Mouse (Mus musculus) activated CD4-positive, CD25-positive, alpha-beta regulatory T cell, adult 4 months (primary cell): ENCODE measurements around the gene Hspb7. TPM values are rescaled to one million over a fixed set of nuclear protein-coding genes. Genes with fewer than 3 reads are reported as not detected.

Source experiments
- ATAC-seq: one replicate; pipeline ENCODE4 v1.8.0; 2017
- polyA plus RNA-seq, 2 experiments: library from polyadenylated mRNA; unstranded; fragments of 100-300 nt; shearing (Covaris generic); gene quantifications; one replicate each; pipeline ENCODE4 v1.2.1; 2017

The Hspb7 gene
- polyA plus RNA-seq, 2 experiments from 2014 or later, result not detected

DNA sequence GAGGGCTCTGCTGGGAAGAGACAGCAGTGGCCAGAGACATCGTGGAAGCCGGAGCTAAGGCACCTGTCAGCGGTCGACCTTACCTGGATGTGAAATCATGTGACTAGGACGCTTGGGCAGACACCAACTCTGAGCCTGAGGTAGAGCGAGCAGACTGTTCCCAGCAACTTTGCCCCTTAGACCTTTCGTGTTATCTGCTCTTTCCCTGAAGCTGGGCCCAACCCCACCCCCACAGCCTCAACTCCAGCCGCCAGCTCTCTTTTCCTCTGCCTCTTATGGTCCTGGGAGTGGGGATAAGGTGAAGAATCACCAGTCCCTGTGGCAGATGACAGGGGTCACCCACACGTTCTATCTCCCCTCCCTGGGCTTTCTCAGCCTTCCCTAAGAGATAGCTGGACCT lies 307 bp downstream of the Hspb7 start:
- no peak for ATAC-seq

DNA sequence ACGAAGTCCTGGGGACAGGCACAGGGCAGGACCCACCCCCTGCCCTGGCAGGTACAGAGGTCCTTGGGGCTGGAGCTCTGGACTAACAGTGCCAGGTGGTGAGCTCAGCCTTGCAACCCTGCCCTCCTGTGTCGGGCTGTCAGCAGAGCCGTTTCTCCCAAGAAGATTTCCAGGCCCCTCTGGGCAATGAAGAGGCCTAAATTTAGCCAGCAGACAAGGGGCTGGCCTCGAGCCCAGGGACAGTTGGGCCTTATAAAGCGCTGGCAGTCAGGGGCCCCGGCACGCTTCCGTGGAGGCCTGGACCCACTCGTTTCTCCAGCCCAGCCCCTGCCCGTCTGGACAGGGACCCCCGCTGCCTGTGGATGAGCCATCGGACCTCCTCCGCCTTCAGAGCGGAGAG lies 844 bp downstream of the Hspb7 start:
- ATAC-seq, result no peak

DNA sequence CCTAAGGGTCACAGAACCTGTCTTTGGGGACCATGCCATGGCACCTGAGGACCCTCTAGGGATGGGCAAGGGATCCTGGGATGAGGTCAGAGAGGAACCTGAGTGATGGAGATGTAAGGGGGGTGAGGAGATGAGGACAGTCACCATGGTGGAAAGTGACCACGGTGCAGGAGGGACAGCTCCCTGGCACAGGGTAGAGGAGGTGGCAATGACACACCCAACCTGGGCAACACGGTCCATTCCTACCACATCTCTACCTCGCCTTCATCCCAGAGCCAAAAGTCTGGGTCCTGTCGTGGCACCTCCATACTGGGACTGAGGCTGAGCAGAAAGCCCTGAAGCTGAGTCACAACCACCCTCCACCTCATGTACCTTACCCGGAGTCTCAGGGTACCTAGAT lies 2.3 kb downstream of the Hspb7 start:
- ATAC-seq, result no peak

DNA sequence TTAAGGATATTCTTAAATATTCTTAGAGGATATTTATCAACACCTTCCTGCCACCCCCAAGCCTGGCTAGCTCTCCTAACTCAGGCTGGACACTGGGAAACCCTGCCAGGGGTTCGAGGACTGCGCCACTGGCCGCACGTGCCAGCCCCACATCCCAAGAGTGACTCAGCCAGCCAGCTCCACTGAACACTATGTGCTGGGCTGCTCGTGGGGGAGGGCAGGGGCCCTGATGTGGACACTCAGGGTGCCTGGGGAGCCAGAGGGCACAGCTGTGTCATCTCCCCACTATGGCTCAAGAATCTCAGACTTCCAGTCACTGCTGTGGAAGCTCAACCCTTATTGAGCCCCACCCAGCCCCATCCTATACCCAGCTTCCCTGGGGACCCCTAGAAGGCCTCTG lies 2.7 kb downstream of the Hspb7 start:
- no peak for ATAC-seq

DNA sequence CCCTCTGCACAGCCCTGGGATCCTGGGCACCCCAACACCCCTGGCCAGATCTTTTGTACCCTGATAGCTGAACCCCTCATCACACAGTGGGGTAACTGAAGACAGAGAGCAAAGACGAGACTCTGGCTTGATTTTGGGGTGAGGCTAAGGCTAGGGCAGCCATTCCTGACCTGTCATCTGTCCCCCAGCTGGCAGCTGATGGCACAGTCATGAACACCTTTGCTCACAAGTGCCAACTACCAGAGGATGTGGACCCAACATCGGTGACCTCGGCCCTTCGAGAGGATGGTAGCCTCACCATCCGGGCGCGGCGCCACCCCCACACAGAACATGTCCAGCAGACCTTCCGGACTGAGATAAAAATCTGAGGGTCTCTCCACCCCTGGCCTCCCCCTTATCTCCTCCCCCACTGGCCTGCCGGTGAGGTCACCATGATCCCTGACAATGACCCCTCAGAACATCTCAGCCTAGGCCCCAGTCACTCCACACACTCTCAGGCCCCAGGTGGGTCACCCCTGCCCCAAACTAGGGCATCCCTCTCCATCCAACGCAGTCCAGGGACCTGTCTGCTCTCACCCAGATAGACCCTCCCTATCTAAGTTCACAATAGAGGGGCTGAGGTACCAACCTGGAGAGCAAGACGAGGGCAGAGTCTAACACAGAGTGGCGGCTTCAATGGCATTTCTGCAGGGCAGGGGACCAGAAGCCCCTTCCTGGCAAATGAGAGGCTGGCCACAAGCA lies 3.3 kb downstream of the Hspb7 start:
- ATAC-seq, result no peak

DNA sequence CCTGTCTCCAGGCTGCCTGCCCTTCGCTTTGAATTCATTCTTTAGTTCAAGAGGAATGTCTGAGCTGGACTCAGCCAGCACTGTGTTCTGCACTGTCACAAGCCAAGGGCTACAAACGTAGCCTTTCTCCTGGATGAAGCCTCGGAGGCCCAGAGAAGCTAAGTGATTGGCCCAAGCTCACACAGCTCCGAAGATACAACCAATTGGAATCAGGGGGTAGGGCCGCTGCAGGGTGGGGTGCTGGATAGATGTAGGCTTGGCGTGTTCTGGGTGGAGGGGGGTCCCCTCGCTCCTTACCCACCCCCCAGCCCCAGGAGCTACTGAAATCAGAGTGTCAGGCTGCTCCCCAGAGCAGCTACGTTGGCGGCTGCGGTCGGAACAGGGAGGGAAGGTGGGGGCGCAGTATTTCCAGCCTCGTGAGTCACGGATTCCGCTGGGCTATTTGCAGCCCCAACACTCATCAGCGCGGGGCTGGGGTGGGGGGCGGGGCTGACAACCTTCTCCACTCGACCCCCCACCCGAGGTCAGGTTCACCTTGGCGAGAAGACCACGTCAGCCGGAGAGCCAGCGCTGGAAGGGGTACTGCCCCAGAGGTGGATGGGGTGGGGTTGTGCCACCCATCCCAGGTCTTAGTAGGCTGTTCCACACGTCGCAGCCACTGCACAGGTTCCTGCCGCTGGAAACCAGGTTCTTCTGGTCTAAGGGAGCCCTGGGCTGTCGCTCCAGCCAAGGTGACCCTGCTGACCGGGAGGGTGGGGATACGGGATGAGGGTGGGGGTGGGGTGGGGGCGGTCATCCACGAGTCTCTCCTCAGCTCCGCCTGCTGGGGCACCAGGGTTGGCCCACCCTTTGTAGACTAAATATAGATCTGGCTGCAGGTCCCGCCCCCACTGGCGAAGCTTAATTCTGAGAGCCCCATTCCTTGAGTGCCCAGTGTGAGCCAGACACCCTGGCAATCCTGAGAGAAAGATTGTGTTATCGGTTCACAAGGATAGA lies 5.2 kb downstream of the Hspb7 start:
- peak; percentile 85 for ATAC-seq

DNA sequence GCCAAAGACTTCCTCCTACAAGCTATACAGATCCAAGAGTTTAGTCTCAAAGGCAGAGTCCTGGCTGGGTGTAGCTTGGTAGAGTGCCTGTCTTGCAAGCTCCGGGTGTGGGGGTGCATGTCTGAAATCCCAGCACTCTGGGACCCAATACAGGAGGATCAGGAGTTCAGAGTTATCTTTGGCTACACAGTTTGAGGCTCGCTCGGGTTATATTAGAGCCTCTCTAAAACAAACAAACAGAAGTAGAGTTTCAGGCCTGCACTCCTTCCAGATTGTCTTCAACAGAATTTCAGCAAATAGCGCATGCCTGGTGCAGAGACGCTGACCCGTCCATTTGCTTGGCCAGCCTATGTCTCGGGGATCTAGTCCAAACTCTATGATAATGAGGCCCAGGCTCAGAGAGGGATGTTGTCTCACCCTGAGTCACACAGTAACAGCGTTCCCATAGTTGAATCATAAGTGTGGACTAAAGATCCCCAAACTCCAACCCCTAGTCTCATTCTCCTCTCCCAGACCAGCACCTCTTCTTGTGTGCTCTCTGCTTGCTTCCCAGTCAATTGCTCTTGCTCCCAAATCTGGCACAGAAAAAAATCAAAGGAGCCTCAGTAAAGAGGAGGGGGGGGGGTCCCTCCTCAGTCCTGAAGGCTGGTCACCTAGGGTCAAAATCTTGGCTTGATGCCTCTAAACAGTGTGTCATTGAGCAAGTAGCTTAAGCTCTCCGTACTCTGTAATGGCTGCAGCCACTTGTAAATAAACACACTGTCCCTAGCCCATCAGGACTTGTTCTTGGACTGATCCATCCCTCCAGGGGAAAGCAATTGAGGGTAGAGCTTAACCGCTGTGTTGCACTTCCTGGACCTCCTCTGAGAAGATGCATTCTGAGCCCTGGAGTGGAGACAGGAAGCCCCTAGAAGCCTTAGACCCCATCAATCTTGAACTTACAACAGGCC lies 6.5 kb downstream of the Hspb7 start:
- ATAC-seq, result no peak

DNA sequence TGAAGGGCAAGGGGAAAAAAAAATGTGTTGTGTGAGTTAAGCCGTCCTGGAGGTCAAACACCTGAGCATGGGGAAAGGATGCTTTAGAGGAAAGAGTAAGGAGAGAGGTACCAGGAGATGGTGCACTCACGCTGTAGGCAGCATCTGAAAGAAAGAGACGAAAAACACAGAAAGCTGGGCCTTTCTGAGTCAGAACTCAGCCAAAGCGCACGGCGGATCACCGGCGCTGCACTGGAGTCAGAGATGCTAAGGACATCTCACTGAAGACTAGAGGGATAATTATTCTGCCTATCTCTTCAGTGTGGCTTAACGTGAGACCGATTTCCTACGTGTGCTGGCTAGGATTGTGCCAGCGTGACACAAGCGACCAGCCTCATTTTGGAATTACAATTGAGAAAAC lies 7.3 kb downstream of the Hspb7 start:
- ATAC-seq, result no peak

DNA sequence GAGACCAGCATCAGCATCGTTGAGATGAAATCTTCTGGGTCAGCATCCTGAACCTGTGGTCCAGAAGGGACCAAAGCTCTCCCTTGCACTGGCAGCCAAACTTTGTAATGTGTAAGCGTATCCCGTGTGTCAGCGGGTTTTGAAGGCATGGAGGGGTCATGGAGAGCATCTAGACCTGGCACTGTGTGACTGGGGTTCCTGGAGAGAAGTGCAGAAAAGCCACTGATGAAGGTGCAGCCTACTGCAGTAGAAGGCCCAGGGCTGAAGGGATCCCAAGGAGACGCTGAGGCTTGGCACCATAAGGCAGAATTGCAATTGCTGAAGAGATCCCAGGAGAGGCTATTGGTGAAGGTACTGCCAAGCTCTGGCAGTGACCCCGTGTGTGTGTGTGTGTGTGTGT lies 8.8 kb downstream of the Hspb7 start:
- no peak for ATAC-seq

DNA sequence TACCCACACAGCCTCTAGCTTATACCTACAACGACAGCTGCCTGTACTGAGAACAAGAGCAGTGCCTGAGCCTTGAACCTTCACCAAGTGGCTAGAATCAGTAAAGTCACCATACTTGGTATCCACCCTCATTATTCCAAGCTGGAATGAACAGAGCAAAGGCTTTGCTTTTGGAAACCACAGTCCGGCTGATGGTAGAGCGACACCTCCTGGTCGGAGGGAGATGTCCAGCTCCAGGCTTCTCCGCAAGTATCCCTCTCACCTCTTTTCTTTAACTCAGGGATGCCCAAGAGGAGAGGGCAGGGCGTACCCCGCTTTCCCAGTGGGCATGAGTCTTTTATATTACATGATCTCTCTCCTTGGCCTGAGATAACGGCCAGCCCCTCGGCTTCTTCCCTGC lies 9.3 kb downstream of the Hspb7 start:
- ATAC-seq, result no peak

DNA sequence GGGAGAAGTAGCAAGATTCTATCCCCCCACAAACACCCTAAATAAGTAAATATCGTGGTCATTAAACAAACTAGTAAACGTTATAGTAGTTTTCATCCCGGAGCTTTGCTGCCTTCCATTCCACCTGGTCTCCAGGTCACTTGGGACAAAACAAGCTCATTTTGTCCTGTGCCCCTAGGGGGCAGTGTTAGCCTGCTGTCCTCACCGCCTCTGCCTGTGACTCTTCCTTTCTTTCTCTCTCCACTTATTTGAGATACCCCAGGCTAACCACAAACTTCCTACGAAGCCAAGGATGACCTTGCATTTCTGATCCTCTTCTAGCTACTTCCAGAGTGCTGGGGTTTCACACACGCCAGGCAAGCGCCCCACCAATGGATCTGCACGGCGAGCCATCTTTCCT lies 10.4 kb downstream of the Hspb7 start:
- peak; percentile 57 for ATAC-seq

DNA sequence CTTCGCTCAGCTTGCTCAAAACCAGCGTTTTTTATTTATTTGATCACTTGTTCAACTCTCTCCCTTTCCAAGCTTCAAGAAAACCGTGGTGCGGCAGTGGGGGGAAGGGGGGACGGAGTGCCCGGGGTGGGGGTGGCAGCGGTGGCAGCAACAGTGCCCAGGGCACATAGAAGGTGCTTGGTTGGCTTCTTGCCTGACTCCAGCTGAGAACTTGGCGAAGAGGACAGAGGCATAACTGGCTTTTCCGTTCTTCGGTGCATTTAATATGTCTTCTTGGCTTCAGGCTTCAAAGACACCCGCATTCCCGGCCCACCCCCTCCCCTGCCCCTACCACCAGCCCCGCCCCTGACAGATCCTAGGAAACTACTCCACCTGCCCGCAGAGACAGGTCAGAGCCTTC lies 12.1 kb downstream of the Hspb7 start:
- ATAC-seq, result no peak

DNA sequence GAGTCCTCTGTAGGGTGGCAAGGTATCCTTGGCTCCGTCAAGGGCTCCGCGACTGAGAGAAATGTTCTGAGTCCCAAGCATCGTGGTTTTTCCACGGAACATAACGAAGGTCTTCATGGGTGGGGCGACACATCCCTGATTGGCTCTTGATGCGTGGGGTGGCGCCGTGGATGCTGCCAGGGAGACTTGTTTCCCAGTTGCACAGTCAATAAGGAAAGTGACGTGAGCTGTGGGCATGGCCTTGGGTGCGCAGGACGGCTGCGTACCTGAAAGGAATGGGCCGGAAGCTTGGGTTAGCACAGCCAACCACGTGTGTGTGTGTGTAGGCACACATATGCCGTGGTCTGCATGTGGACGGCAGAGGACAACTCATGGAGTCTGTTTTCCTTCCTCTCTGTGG lies 12.6 kb downstream of the Hspb7 start:
- no peak for ATAC-seq

DNA sequence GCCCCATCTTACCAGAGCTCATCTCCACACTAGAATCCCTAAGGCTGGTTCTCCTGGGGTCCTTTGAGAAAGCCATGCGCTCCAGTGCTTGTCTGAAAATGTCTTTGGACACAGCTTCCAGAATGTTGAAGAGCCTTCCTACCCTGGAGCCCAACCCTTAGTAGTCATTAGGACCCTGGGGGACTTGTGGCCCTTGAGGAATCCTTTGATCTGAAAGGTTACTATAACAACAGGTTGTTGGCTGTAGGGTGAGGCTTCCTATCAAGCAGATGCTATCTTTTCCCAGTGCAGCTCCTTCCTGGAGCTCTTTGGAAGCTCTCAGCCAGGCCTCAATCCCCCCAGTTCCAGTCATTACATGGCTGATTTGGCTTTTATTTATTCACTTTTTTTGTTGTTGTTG lies 15.4 kb downstream of the Hspb7 start, which contains the start of gene Srarp:
Gene Srarp, minus strand, starts transcription at position 132 of the 400 bp plus-strand sequence.
- ATAC-seq, result no peak

DNA sequence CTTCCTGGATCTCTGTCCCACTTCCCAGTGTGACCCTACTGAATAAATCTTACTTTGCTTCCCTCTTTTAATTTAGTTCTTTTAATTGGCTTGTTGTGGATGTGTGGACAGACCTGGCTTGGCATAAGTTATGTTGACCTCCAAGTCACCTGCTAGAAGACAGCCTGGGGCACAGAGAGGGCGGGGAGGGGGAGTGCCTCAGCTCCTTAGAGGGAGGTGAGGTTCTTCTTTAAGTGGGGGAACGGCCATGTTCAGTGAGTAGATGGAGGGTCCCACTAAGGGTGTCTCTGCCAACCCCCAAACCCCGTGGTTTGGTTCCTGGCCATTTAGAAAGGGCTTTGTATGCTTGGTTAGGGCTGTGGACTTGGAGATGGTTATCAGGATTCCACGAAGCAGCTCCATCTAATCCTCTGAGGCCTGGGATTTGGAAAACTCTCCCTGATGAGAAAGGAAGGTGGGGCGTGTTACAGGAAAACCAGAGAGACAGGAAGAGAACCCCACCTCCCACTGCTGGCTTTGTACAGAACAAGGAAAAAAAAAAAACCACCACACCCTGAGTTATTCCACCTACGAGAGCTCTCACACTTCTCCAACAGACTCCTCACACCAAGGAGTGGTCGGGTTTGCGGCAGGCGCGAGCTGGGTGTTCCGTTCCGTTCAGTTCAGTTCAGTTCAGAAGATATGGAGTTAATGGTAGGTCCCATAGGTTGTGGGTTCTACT lies 18.7 kb downstream of the Hspb7 start:
- no peak for ATAC-seq

DNA sequence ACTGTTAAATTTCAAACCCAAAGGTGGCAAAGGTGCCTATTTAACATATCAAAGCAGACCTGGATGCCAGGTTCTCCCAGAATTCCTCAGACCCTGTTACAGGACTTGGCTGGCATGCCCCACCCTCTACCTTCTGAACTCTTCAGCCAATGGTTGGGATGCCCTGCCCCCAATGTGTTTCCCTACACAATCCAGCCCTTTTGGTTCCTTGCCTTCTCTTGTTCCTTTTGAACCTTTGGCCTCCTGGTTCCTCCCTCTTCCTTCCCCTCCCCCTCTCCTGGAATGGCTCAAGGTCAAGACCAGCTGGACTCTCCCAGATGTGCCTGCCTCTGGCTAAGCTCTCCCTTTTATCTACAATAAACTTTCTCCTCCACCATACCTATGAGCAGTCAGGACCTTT lies 20.3 kb downstream of the Hspb7 start:
- no peak for ATAC-seq

DNA sequence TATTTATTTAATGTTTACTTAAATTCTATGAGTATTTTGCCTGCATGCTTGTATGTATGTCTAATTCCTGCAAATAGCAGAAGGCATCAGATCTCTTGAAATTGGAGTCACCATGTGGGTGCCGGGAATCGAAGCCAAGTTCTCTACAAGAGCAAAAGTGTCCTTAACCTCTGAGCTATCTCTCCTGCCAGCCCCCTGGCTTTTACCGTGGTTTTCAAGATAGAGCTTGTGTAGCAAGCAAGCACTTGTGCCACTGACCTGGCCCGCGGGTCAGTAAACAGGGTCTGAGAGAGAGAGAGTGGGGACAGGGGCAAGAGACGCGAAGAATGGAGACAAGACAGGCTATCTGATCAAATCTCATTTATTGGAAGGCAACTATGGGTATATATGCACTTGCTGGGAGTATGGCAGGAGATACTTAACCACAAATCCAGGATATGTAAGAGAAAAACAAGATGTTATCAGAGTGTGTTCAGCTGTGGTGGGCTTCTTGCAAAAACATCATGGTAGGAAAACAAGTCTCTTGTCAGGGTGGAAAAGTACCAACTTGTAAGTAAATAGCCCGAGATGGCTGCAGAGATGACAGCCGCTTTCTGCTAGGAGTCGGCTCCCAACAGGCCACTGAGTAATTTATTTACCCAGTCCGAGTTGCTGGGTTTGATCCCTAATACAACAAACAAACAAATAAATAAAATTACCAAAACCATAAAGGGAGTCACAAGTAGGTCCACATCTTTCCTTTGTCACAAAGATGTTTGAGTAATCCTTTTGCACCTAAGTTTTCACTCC lies 23.3 kb downstream of the Hspb7 start:
- no peak for ATAC-seq

DNA sequence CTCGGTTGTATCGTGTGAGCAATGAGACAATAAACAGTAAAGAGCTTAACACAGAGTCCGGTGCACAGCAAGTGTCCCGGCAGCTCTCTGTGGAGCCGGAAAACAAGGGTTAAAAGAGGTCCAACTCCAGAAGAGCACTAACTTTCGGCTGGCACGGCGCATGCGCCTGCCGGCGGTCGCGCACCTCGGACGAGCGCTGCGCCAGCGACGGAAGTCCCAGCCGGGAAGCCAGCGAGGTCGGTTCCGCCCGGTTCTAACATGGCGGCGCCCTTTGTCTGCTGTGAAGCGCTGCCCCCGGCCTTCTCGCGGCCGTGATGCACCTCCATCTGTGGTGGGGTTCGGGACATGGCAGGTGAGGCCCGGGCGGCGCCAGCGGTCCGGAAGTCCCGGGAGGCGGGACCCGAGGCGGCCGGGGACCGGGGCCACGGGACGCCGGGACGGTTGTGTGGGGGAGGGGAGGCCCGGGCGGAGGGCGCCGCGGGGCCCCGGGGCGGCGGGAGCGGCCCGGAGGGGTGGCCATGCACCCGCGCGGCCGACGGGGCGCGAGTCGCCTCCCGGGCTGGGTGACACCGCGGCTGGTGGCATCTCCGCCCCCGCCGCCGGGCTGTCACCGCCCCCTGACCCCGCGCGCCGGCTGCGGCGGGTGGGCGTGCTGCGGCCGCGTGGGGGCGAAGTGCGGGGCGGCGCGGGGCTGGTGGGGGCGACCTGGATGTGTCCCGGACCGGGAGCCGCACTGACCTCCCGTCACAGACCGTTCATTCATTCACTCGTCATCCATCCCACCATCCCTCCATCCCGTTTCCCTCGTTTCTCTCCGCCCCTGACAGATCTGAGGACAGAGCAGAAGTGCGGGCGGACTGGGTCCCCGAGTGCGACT lies 24.1 kb downstream of the Hspb7 start, which contains the start of gene Zbtb17:
Gene Zbtb17, plus strand, starts transcription at position 204 of the 877 bp plus-strand sequence.
- ATAC-seq, result peak; percentile 91

DNA sequence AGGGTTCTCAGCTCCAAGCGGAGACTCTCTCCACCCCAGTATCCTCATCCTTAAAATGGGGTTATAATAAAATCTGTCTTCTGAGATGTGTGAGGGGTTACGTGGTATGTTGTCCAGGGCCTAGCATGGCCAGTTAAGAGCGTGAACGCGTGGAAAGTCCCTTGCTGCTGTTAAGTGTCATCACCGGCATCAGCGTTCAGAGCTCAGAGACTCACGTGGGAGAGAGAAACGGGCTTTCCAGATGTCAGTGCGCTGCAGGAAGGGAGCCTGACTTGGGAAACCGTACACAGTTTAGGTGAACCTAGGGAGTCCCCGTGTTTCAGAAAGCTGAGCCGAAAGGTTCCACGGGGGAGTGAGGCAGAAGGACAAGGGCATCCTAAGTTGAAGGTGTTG lies 24.7 kb downstream of the Hspb7 start:
- peak; percentile 58 for ATAC-seq

DNA sequence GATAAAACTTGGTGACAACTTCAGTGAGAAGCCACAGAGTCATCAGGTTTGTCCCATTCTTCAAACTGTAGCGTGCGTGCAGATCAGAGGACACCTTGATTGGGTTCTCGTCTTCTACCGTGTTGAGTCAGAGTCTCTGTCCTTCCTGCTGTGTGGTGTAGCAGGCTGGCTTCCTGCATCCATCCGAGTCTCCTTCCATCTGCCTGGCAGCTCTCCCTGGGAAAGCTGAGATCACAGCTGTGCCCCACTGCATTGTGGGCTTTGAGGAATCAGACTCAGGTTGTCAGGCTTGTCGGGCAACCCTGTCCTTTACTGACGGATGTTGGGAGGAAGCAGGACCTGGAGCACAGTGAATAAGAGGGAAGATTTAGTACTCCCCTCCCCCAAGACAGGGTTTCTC lies 25.6 kb downstream of the Hspb7 start:
- no peak for ATAC-seq
